Mouse (Mus musculus): ENCODE measurements around the gene Zfp639. TPM values are rescaled to one million over a fixed set of nuclear protein-coding genes. Genes with fewer than 3 reads are reported as not detected.

Zfp639 gene
- polyA plus RNA-seq, 1 experiment from 2014 or later, result 48.4 TPM

DNA sequence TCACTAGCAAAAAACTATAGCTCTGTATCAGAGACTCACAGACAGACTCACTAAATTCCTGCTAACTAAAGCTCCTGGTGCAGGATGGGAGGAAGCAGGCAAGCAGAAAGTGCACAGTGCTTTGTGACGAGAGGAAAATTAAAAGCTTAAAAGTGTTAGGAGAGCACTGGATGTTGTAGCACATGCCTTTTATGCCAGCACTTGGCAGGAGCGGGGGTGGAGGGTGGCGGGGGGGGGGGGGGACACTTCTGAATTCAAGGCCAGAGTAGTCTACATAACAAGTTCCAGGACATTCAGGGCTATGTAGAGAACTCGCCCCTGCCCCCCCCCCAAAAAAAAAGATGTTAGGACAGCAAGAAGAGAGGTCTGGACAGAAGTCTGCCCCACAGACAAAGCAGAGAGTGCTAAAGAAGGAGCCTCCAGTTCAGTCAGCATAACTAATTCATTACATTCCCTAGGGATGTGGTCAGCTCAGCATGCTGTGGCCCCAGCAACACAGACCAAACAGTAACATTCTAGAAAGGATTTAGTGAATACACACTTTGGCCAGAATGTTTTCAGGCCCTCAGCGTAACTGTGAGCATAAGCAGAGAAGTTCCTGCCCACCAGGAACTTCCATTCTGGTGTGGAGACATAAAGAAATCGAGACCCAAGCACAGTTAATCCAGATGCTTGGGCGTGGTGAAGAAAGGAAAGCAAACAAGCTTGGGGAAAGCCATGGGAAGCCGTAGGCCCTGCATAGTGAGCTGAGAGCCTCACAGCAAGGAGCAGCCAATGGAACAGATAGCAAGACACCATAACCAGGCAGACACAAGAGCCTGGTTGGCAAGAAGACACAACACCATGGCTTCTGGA is 14.0 kb upstream of the Zfp639 start:
- Histone ChIP-seq H3K27ac (ENCODE audit: low read depth, low read length) (no peak overlapping the region), H3K27me3 (ENCODE audit: control insufficient read depth, insufficient read depth, low read length) (no peaks in the 10 kb centered on the region), H3K4me1 (ENCODE audit: control insufficient read depth, insufficient read depth, low read length) (no peaks in the 10 kb centered on the region), H3K9me3 (ENCODE audit: control insufficient read depth, low read length) (no peaks in the 10 kb centered on the region), H3K4me2 (ENCODE audit: low read depth) (no peak overlapping the region), H3K36me3 (ENCODE audit: control insufficient read depth, insufficient read depth, low read length) (no peaks in the 10 kb centered on the region), H3K9ac (ENCODE audit: low read length) (no peak overlapping the region), H3K4me3 (ENCODE audit: low read depth, low read length) (no peak overlapping the region)
- WGBS, result 45% methylated on average over 8 of the region's 8 CpGs
- DNase-seq (ENCODE audit: low spot score) (no peak), ATAC-seq (ENCODE audit: insufficient read depth, low FRiP score, low TSS enrichment) (no peak)

- no peaks in the 10 kb centered on the region for H3K36me3 ChIP-seq (ENCODE audit: control insufficient read depth, insufficient read depth, low read length)
- H3K4me2 ChIP-seq (ENCODE audit: low read depth), result no peak overlapping the region
- ATAC-seq (ENCODE audit: insufficient read depth, low FRiP score, low TSS enrichment) (no peak), DNase-seq (ENCODE audit: low spot score) (no peak)
- H3K9me3 ChIP-seq (ENCODE audit: control insufficient read depth, low read length), result no peaks in the 10 kb centered on the region
- no peaks in the 10 kb centered on the region for H3K4me1 ChIP-seq (ENCODE audit: control insufficient read depth, insufficient read depth, low read length)
- no peak overlapping the region for H3K4me3 ChIP-seq (ENCODE audit: low read depth, low read length)
- H3K27ac ChIP-seq (ENCODE audit: low read depth, low read length), result no peak overlapping the region
- no peak overlapping the region for H3K9ac ChIP-seq (ENCODE audit: low read length)
- H3K27me3 ChIP-seq (ENCODE audit: control insufficient read depth, insufficient read depth, low read length), result no peaks in the 10 kb centered on the region
- WGBS, result 100% methylated on average over 1 of the region's 1 CpGs
Observed at GRCm38 (mm10) chr3:32496711-32497070, 13.4 kb upstream of the Zfp639 start.

- DNase-seq (ENCODE audit: low spot score) (no peak), ATAC-seq (ENCODE audit: insufficient read depth, low FRiP score, low TSS enrichment) (no peak)
- Histone ChIP-seq H3K4me2 (ENCODE audit: low read depth) (no peak overlapping the region), H3K9me3 (ENCODE audit: control insufficient read depth, low read length) (no peaks in the 10 kb centered on the region), H3K4me1 (ENCODE audit: control insufficient read depth, insufficient read depth, low read length) (no peaks in the 10 kb centered on the region), H3K27me3 (ENCODE audit: control insufficient read depth, insufficient read depth, low read length) (no peaks in the 10 kb centered on the region), H3K27ac (ENCODE audit: low read depth, low read length) (no peak overlapping the region), H3K9ac (ENCODE audit: low read length) (no peak overlapping the region), H3K36me3 (ENCODE audit: control insufficient read depth, insufficient read depth, low read length) (no peaks in the 10 kb centered on the region), H3K4me3 (ENCODE audit: low read depth, low read length) (no peak overlapping the region)
- 93% methylated on average over 2 of the region's 2 CpGs for WGBS
Observed at GRCm38 (mm10) chr3:32500346-32500745, 9.7 kb upstream of the Zfp639 start.

DNA sequence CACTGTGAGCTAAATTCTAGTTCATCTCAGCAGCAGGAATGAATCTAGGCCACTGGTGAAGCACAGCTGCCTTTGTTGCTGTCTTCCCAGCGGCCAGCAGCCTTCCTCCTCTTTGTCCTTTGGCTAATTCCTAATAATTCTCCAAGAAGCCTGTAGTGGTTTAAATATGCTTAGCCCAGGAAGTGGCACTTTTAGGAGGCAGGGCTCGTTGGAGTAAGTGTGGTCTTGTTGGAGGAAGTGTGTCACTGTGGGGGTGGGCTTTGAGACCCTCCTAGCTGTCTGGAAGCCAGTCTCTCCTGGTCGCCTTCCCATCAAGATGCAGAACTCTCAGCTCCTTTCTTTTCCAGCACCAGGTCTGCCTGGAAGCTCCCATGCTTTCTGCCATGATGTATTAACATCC is 4.2 kb upstream of the Zfp639 start:
- H3K36me3 ChIP-seq (ENCODE audit: control insufficient read depth, insufficient read depth, low read length), result no peaks in the 10 kb centered on the region
- H3K9ac ChIP-seq (ENCODE audit: low read length), result no peak overlapping the region
- no peak overlapping the region for H3K27ac ChIP-seq (ENCODE audit: low read depth, low read length)
- H3K9me3 ChIP-seq (ENCODE audit: control insufficient read depth, low read length), result no peaks in the 10 kb centered on the region
- 78% methylated on average over 3 of the region's 3 CpGs for WGBS
- H3K4me1 ChIP-seq (ENCODE audit: control insufficient read depth, insufficient read depth, low read length), result peaks cover 3% of the 10 kb centered on the region; the same call in 1 of the 2 replicates
- no peak overlapping the region for H3K4me3 ChIP-seq (ENCODE audit: low read depth, low read length)
- DNase-seq (ENCODE audit: low spot score) (no peak), ATAC-seq (ENCODE audit: insufficient read depth, low FRiP score, low TSS enrichment) (no peak)
- no peak overlapping the region for H3K4me2 ChIP-seq (ENCODE audit: low read depth)
- no peaks in the 10 kb centered on the region for H3K27me3 ChIP-seq (ENCODE audit: control insufficient read depth, insufficient read depth, low read length)

DNA sequence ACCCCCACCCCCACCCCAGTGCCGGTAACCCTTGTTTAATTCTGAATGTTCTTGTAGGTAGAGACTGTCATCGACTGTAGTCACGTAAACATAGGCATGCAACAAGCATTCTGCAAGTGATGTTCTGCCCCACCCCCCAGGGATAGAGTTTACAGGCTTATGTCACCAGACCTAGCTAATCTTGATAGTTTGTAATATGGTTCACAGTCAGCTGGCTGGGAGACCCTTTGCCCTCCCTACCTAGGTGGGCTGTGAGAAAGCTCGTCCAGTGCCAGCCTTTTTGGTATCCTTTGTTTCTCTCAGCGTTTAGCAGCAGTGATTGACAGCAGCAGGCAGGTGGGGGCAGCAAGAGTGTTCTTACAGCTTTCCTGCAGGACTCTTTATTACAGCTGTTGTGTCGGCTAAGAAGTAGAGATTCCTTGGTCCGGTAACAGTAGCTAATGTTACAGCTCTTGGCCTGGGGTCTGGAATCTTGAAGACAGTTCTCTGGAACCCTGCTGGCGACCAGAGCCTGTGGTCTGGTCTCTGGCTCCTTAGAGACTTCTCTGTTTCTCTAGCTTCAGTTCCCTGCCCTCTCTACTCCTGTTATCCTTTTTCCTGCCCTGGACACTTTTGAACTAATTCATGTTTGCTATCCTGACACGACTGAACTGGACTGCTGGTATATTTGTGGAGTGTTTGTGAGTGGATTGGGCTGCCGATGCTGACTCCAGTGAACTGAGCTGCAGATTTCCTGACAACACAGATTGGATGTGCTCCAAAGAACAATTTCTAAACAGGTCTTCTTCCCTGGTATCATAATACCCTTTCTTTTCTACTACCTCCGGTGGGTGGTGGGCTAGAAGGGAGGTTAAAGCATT is 3.5 kb upstream of the Zfp639 start:
- ATAC-seq (ENCODE audit: insufficient read depth, low FRiP score, low TSS enrichment) (no peak), DNase-seq (ENCODE audit: low spot score) (no peak)
- Histone ChIP-seq H3K27me3 (ENCODE audit: control insufficient read depth, insufficient read depth, low read length) (no peaks in the 10 kb centered on the region), H3K9me3 (ENCODE audit: control insufficient read depth, low read length) (no peaks in the 10 kb centered on the region), H3K4me1 (ENCODE audit: control insufficient read depth, insufficient read depth, low read length) (peaks cover 6% of the 10 kb centered on the region; the same call in 1 of the 2 replicates), H3K36me3 (ENCODE audit: control insufficient read depth, insufficient read depth, low read length) (no peaks in the 10 kb centered on the region), H3K9ac (ENCODE audit: low read length) (no peak overlapping the region), H3K4me2 (ENCODE audit: low read depth) (no peak overlapping the region), H3K27ac (ENCODE audit: low read depth, low read length) (no peak overlapping the region), H3K4me3 (ENCODE audit: low read depth, low read length) (no peak overlapping the region)
- 65% methylated on average over 11 of the region's 11 CpGs for WGBS

DNA sequence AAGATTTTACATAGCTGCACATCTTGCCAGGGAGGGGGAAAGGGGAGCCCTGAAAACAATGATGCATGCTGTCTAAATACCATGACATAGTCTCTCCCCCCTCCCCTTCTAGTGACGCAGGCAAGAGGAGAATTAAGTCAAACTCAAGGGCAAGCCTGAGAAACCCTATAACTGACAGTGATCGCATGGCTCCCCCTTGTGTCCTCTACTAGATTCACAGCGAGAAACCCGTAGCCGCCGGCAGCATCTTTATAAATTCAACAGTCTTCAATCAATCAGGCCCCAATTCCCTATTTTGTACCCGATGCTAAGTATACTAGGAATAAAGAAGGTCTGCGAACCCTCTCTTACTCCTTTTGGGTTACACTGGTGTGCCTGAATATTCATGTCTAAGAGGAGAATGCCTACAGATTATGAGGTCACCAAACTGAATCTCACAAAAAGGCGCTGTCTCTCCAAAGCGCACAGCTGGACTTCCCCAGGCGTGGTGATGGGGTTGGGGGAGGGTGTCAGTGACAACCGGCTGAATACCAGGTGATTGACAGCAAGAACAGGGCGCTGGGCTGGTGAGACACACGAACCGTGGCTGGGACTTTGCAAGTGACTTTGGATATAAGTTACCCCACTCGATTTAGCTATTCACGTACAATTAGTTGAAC is 1.3 kb upstream of the Zfp639 start:
- Histone ChIP-seq H3K4me2 (ENCODE audit: low read depth) (peak overlapping the region; percentile 41), H3K9ac (ENCODE audit: low read length) (peak overlapping the region; percentile 22; the same call in 1 of the 2 replicates), H3K27me3 (ENCODE audit: control insufficient read depth, insufficient read depth, low read length) (no peaks in the 10 kb centered on the region), H3K36me3 (ENCODE audit: control insufficient read depth, insufficient read depth, low read length) (no peaks in the 10 kb centered on the region), H3K4me3 (ENCODE audit: low read depth, low read length) (peak overlapping the region; percentile 16), H3K9me3 (ENCODE audit: control insufficient read depth, low read length) (no peaks in the 10 kb centered on the region), H3K27ac (ENCODE audit: low read depth, low read length) (no peak overlapping the region), H3K4me1 (ENCODE audit: control insufficient read depth, insufficient read depth, low read length) (peaks cover 7% of the 10 kb centered on the region; the same call in 1 of the 2 replicates)
- 5% methylated on average over 17 of the region's 17 CpGs for WGBS
- peak; percentile 76 for DNase-seq (ENCODE audit: low spot score)
- peak; percentile 24; the same call in 1 of the 2 replicates for ATAC-seq (ENCODE audit: insufficient read depth, low FRiP score, low TSS enrichment)

- peaks cover 7% of the 10 kb centered on the region; the same call in 1 of the 2 replicates for H3K4me1 ChIP-seq (ENCODE audit: control insufficient read depth, insufficient read depth, low read length)
Observed at GRCm38 (mm10) chr3:32510375-32511190, 524 bp downstream of the Zfp639 start.

DNA sequence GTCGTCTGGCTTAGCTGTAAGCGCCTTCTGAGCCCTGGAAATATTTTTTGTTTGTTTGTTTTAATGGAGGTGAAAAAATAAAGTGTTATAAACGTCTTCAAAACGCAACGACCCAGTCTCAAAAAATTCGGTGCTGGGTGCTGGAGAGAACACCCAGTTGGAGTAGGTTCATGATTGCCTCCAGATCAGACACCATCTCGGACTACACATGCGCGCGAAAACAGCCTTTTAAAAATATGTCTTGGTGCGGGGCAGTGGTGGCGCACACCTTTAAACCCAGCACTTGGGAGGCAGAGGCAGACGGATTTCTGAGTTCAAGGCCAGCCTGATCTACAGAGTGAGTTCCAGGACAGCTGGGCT is 1.1 kb downstream of the Zfp639 start:
- ATAC-seq (ENCODE audit: insufficient read depth, low FRiP score, low TSS enrichment) (no peak), DNase-seq (ENCODE audit: low spot score) (peak; percentile 19)
- Histone ChIP-seq H3K4me1 (ENCODE audit: control insufficient read depth, insufficient read depth, low read length) (peaks cover 7% of the 10 kb centered on the region; the same call in 1 of the 2 replicates), H3K27ac (ENCODE audit: low read depth, low read length) (no peak overlapping the region), H3K4me3 (ENCODE audit: low read depth, low read length) (peak overlapping the region; percentile 87), H3K36me3 (ENCODE audit: control insufficient read depth, insufficient read depth, low read length) (no peaks in the 10 kb centered on the region), H3K9ac (ENCODE audit: low read length) (peak overlapping the region; percentile 93), H3K9me3 (ENCODE audit: control insufficient read depth, low read length) (no peaks in the 10 kb centered on the region), H3K4me2 (ENCODE audit: low read depth) (peak overlapping the region; percentile 82), H3K27me3 (ENCODE audit: control insufficient read depth, insufficient read depth, low read length) (no peaks in the 10 kb centered on the region)
- 8% methylated on average over 13 of the region's 13 CpGs for WGBS

More at GRCm38 (mm10) chr3:32510375-32511190, 524 bp downstream of the Zfp639 start:
- Histone ChIP-seq H3K9ac (ENCODE audit: low read length) (peak overlapping the region; percentile 93), H3K4me2 (ENCODE audit: low read depth) (peak overlapping the region; percentile 82), H3K27ac (ENCODE audit: low read depth, low read length) (peak overlapping the region; percentile 85), H3K4me3 (ENCODE audit: low read depth, low read length) (peak overlapping the region; percentile 87), H3K36me3 (ENCODE audit: control insufficient read depth, insufficient read depth, low read length) (no peaks in the 10 kb centered on the region), H3K27me3 (ENCODE audit: control insufficient read depth, insufficient read depth, low read length) (no peaks in the 10 kb centered on the region), H3K9me3 (ENCODE audit: control insufficient read depth, low read length) (no peaks in the 10 kb centered on the region)
- ATAC-seq (ENCODE audit: insufficient read depth, low FRiP score, low TSS enrichment) (peak; percentile 89), DNase-seq (ENCODE audit: low spot score) (peak; percentile 98)
- WGBS, result under 1% methylated on average over 62 of the region's 69 CpGs
